ENCODE assay signal across 14 mouse cellular contexts in the genomic region with DNA sequence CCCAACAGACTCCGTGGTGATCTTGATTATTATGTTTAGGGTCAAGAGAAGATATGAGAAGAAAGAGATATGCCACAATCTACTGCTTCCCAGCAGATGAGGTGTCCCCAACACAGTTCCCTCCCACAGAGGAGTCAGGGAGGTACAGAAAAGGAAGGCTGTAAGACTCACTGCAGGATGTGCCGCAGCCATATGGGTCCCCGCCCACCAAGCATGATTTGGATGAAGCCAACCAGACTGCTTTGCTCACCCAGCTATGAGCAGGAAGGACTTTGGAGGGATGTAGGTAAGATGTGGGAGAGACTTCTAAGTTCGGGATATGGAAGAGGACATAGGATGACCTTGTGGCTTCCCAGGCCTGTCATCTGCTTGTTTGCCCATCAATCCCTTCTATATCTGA. TPM values are rescaled to one million over a fixed set of nuclear protein-coding genes. Genes with fewer than 3 reads are reported as not detected.
DNase-seq lines count a peak whose midpoint lies in the region; ATAC-seq and TF ChIP-seq lines count a peak whose summit lies in the region.
"Had no signal": no experiment of that assay in that cellular context is flagged by ENCODE, and none has a peak within 500 bp of the region (broad histone marks: within the 10 kb centered on the region; RNA-seq: fewer than 3 reads in every experiment).

No protein-coding gene starts in this region.

- H3K4me1 ChIP-seq in midbrain, embryonic 13.5 days (replicated peaks) = peaks cover 24% of the 10 kb centered on the region

- no peak for ATAC-seq in midbrain, embryonic 13.5 days
- ATAC-seq: hindbrain, embryonic 16.5 days had no signal

- H3K4me3 ChIP-seq in gastrocnemius, adult 2 months = no peak overlapping the region
- no peak overlapping the region for H3K4me3 ChIP-seq in midbrain, embryonic 13.5 days (replicated peaks)
- H3K4me3 ChIP-seq: embryonic facial prominence, embryonic 10.5 days; limb, embryonic 12.5 days; midbrain, embryonic 12.5 days had no signal

- H3K9ac ChIP-seq in midbrain, embryonic 13.5 days (replicated peaks) = no peak overlapping the region
- H3K9ac ChIP-seq: limb, embryonic 12.5 days; midbrain, embryonic 12.5 days had no signal

- 91% methylated on average over 4 of the region's 4 CpGs for WGBS in midbrain, embryonic 13.5 days

- intact Hi-C loops in gastrocnemius, adult 2 months (cut with DNase I) = no loop called here
- intact Hi-C loops in left cerebral cortex, postnatal 10 days (cut with DNase I) = no loop called here

- TF ChIP-seq CTCF in gastrocnemius, adult 2 months (IDR thresholded peaks at IDR 0.05) = no peak

- peaks cover 33% of the 10 kb centered on the region for H3K36me3 ChIP-seq in midbrain, embryonic 13.5 days

- no peak overlapping the region for H3K4me2 ChIP-seq in midbrain, embryonic 13.5 days (replicated peaks)
- H3K4me2 ChIP-seq: limb, embryonic 12.5 days; midbrain, embryonic 12.5 days had no signal

- H3K27ac ChIP-seq in gastrocnemius, adult 2 months = peak overlapping the region; percentile 96
- no peak overlapping the region for H3K27ac ChIP-seq in midbrain, embryonic 13.5 days
- H3K27ac ChIP-seq: limb, embryonic 12.5 days; midbrain, embryonic 12.5 days had no signal

- H3K9me3 ChIP-seq in midbrain, embryonic 13.5 days = no peaks in the 10 kb centered on the region
- H3K9me3 ChIP-seq: embryonic facial prominence, embryonic 10.5 days; limb, embryonic 12.5 days; midbrain, embryonic 12.5 days had no signal

- no peak for DNase-seq in gastrocnemius, adult 2 months
- no peak for DNase-seq in gastrocnemius, postnatal 10 days
- DNase-seq in left cerebral cortex, adult 18-20 months (ENCODE audit: low spot score in 2 of 2) = peak; percentile 83 to 88
- no peak for DNase-seq in left cerebral cortex, postnatal 10 days (ENCODE audit: extremely low spot score in 1 of 2, low spot score in 2 of 2)
- peak; percentile 47 to 55 for DNase-seq in B cell, adult 2 months
- DNase-seq in layer of hippocampus, adult 9-11 months = peak; percentile 84
- DNase-seq in gastrocnemius, postnatal 25 days = no peak
- DNase-seq: adrenal gland, postnatal 36 days; cerebellum, adult 9-10 months had no signal

- no peaks in the 10 kb centered on the region for H3K27me3 ChIP-seq in midbrain, embryonic 13.5 days
- H3K27me3 ChIP-seq: limb, embryonic 12.5 days; midbrain, embryonic 12.5 days had no signal

RNA-seq across cellular contexts. Expression of a gene that starts 25.1 kb away (rescaled TPM):
- total RNA-seq in gastrocnemius, adult 2 months (2021) = 10 to 100 TPM; 55.1 to 58.5 TPM
- total RNA-seq in gastrocnemius, postnatal 10 days (2021) = 10 to 100 TPM; 76.2 to 81.0 TPM
- 10 to 100 TPM; 61.4 to 68.3 TPM for total RNA-seq in left cerebral cortex, adult 18-20 months (2021)
- total RNA-seq in left cerebral cortex, postnatal 10 days (2021) = 10 to 100 TPM; 76.4 to 80.0 TPM
- 111 and 116 TPM in 2 replicates for polyA plus RNA-seq in midbrain, embryonic 13.5 days (2015; fragmentation: Nextera tagmentation; extraction: Ambion mirVana)
- 10 to 100 TPM; 33.9 to 46.8 TPM for total RNA-seq in gastrocnemius, postnatal 25 days (2021)

Comparison
In these comparisons a context has a peak if more than half of its experiments do, and no peak if none do; other contexts are left out.
1. DNase-seq: peak in left cerebral cortex, adult 18-20 months (2 of 2), B cell, adult 2 months (2 of 2) and layer of hippocampus, adult 9-11 months (single experiment); none in gastrocnemius, adult 2 months (single experiment), gastrocnemius, postnatal 10 days (single experiment), left cerebral cortex, postnatal 10 days (0 of 2) and gastrocnemius, postnatal 25 days (single experiment).